Comparison of ENCODE assay signal across 10 mouse cellular contexts in the genomic region with DNA sequence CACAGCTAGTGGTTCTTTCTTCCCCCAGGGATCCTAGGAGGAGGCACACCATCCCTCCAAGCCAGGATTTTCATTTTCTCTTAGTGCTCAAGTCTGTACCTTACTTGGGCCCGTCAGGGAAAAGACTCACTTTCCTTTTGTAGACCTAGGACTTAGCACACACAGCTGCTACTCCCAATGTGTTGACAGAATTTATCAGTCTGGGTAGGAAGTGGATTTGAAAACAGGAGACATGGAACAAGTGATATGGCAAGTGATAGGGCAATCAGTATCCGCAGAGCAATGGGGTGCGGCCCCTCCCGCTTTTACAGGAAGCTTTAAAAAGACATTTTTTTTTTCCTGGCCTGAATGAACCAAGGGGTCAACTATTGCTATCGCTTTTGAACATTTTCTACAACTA. TPM values are rescaled to one million over a fixed set of nuclear protein-coding genes. Genes with fewer than 3 reads are reported as not detected.
DNase-seq lines count a peak whose midpoint lies in the region; ATAC-seq and TF ChIP-seq lines count a peak whose summit lies in the region.
"Had no signal": no experiment of that assay in that cellular context is flagged by ENCODE, and none has a peak within 500 bp of the region (broad histone marks: within the 10 kb centered on the region; RNA-seq: fewer than 3 reads in every experiment).

No protein-coding gene starts in this region.

- H3K4me1 ChIP-seq in heart, postnatal 0 days (ENCODE audit: control insufficient read depth, insufficient read depth) = no peaks in the 10 kb centered on the region; the same call in 1 of the 2 replicates
- peaks cover 12% of the 10 kb centered on the region for H3K4me1 ChIP-seq in embryonic facial prominence, embryonic 10.5 days
- peaks cover 7% of the 10 kb centered on the region; the same call in 1 of the 2 replicates for H3K4me1 ChIP-seq in hindbrain, embryonic 12.5 days
- H3K4me1 ChIP-seq in midbrain, embryonic 14.5 days (ENCODE audit: control insufficient read depth, insufficient read depth, low read length) = 0 out of 2 replicates have a peak, but pooled peaks cover 4% of the 10 kb centered on the region

- WGBS in heart, postnatal 0 days = 0% methylated on average over 5 of the region's 5 CpGs
- WGBS in embryonic facial prominence, embryonic 10.5 days = 6% methylated on average over 5 of the region's 5 CpGs
- WGBS in hindbrain, embryonic 12.5 days = 12% methylated on average over 5 of the region's 5 CpGs
- 12% methylated on average over 5 of the region's 5 CpGs for WGBS in midbrain, embryonic 14.5 days

- no peaks in the 10 kb centered on the region for H3K9me3 ChIP-seq in heart, postnatal 0 days (replicated peaks; ENCODE audit: control insufficient read depth, low read length)
- no peaks in the 10 kb centered on the region for H3K9me3 ChIP-seq in embryonic facial prominence, embryonic 10.5 days
- H3K9me3 ChIP-seq in hindbrain, embryonic 12.5 days (replicated peaks) = no peaks in the 10 kb centered on the region
- H3K9me3 ChIP-seq in midbrain, embryonic 14.5 days (ENCODE audit: control insufficient read depth, low read length) = no peaks in the 10 kb centered on the region

- H3K27me3 ChIP-seq in heart, postnatal 0 days (ENCODE audit: control insufficient read depth, insufficient read depth, low read length) = peaks cover 11% of the 10 kb centered on the region
- peaks cover 36% of the 10 kb centered on the region for H3K27me3 ChIP-seq in embryonic facial prominence, embryonic 10.5 days (replicated peaks; ENCODE audit: low read depth, poor library complexity, severe bottlenecking)
- peaks cover 20% of the 10 kb centered on the region for H3K27me3 ChIP-seq in hindbrain, embryonic 12.5 days
- no peaks in the 10 kb centered on the region for H3K27me3 ChIP-seq in midbrain, embryonic 14.5 days (ENCODE audit: control insufficient read depth, insufficient read depth, low read length)

- H3K9ac ChIP-seq in heart, postnatal 0 days (replicated peaks; ENCODE audit: low read depth, low read length) = no peak overlapping the region
- no peak overlapping the region for H3K9ac ChIP-seq in hindbrain, embryonic 12.5 days
- H3K9ac ChIP-seq in midbrain, embryonic 14.5 days (replicated peaks; ENCODE audit: low read length) = peak overlapping the region; percentile 70; the same call in 1 of the 2 replicates

- no peak overlapping the region for H3K27ac ChIP-seq in heart, postnatal 0 days (ENCODE audit: low read depth)
- no peak overlapping the region for H3K27ac ChIP-seq in embryonic facial prominence, embryonic 10.5 days (replicated peaks)
- no peak overlapping the region for H3K27ac ChIP-seq in hindbrain, embryonic 12.5 days
- H3K27ac ChIP-seq in midbrain, embryonic 14.5 days (replicated peaks; ENCODE audit: low read depth, low read length) = peak overlapping the region; percentile 76; the same call in 1 of the 2 replicates

- H3K36me3 ChIP-seq in heart, postnatal 0 days (replicated peaks; ENCODE audit: control insufficient read depth, insufficient read depth, low read length) = no peaks in the 10 kb centered on the region
- no peaks in the 10 kb centered on the region for H3K36me3 ChIP-seq in embryonic facial prominence, embryonic 10.5 days (replicated peaks)
- no peaks in the 10 kb centered on the region for H3K36me3 ChIP-seq in hindbrain, embryonic 12.5 days
- no peaks in the 10 kb centered on the region for H3K36me3 ChIP-seq in midbrain, embryonic 14.5 days (ENCODE audit: control insufficient read depth, insufficient read depth, low read length)

- TF ChIP-seq CTCF in heart, postnatal 0 days (IDR thresholded peaks at IDR 0.05; ENCODE audit: low read depth) = no peak

- no peak for DNase-seq in heart, postnatal 0 days (ENCODE audit: low spot score)
- no peak for DNase-seq in heart, postnatal 14 days
- DNase-seq in embryonic facial prominence, embryonic 10.5 days (ENCODE audit: low spot score) = no peak
- DNase-seq in midbrain, embryonic 14.5 days = peak; percentile 5
- no peak for DNase-seq in gastrocnemius, postnatal 36 days
- DNase-seq in urinary bladder, adult 2 months (ENCODE audit: low spot score) = no peak
- DNase-seq: adrenal gland, postnatal 14 days had no signal

- no peak for TF ChIP-seq EP300 in heart, postnatal 0 days (IDR thresholded peaks at IDR 0.05; ENCODE audit: low read depth)

- no peak overlapping the region for H3K4me3 ChIP-seq in heart, postnatal 0 days (ENCODE audit: low read depth, low read length)
- peak overlapping the region; percentile 50; the same call in 1 of the 2 replicates for H3K4me3 ChIP-seq in embryonic facial prominence, embryonic 10.5 days
- H3K4me3 ChIP-seq in hindbrain, embryonic 12.5 days = peak overlapping the region; percentile 43
- peak overlapping the region; percentile 46 for H3K4me3 ChIP-seq in midbrain, embryonic 14.5 days (replicated peaks; ENCODE audit: low read depth, low read length)
- H3K4me3 ChIP-seq: myocyte had no signal

- no peak for ATAC-seq in heart, postnatal 0 days (ENCODE audit: insufficient read depth, low read depth)
- ATAC-seq in hindbrain, embryonic 12.5 days (ENCODE audit: low FRiP score) = no peak
- ATAC-seq in midbrain, embryonic 14.5 days (ENCODE audit: low FRiP score, low TSS enrichment) = no peak
- no peak for ATAC-seq in erythroblast, adult 5-6 weeks (replicated peaks; ENCODE audit: low FRiP score, poor library complexity, severe bottlenecking)

- peak overlapping the region; percentile 1; the same call in 1 of the 2 replicates for H3K4me2 ChIP-seq in heart, postnatal 0 days (ENCODE audit: low read depth, low read length)
- H3K4me2 ChIP-seq in hindbrain, embryonic 12.5 days (replicated peaks) = peak overlapping the region; percentile 75
- peak overlapping the region; percentile 76 for H3K4me2 ChIP-seq in midbrain, embryonic 14.5 days (ENCODE audit: low read length)

- intact Hi-C loops in heart, postnatal 14 days (cut with DNase I) = no loop called here
- intact Hi-C loops in gastrocnemius, postnatal 36 days (cut with DNase I) = no loop called here

RNA-seq across cellular contexts. Expression of gene Cyp4x1, which starts 1.0 kb away (rescaled TPM):
- total RNA-seq in heart, postnatal 0 days (2014; rRNA removed; ENCODE audit: low replicate concordance) = not detected in 2 replicates
- polyA plus RNA-seq in heart, postnatal 0 days (2015; fragmentation: Nextera tagmentation; extraction: Ambion mirVana) = not detected in 2 replicates
- not detected for total RNA-seq in heart, postnatal 14 days (2021)
- 0.24 and 0.25 TPM in 2 replicates for polyA plus RNA-seq in embryonic facial prominence, embryonic 10.5 days (2016; fragmentation: Nextera tagmentation; extraction: Ambion mirVana)
- polyA plus RNA-seq in hindbrain, embryonic 12.5 days (2016; fragmentation: Nextera tagmentation; extraction: Ambion mirVana) = 1.9 and 2.0 TPM in 2 replicates
- 7.0 and 10.8 TPM in 2 replicates for polyA plus RNA-seq in midbrain, embryonic 14.5 days (2014; fragmentation: Nextera tagmentation; extraction: Ambion mirVana)
- total RNA-seq in gastrocnemius, postnatal 36 days (2021) = not detected
- polyA plus RNA-seq in urinary bladder, adult 2 months (2012; rRNA removed) = 0.04 TPM in 1 of 2 replicates, not detected in the other
- total RNA-seq in erythroblast, adult 5-6 weeks (2015; ENCODE audit: low replicate concordance) = not detected in 2 replicates
- total RNA-seq in erythroblast, adult 5-6 weeks (2017; ENCODE audit: low replicate concordance) = not detected in 2 replicates
- total RNA-seq: adrenal gland, postnatal 14 days had no signal
- polyA plus RNA-seq: myocyte had no signal

RNA-seq across cellular contexts. Expression of gene Pdzk1ip1, which starts 44.6 kb away (rescaled TPM):
- total RNA-seq in heart, postnatal 0 days (2014; rRNA removed; ENCODE audit: low replicate concordance) = 0.97 and 4.2 TPM in 2 replicates
- polyA plus RNA-seq in heart, postnatal 0 days (2015; fragmentation: Nextera tagmentation; extraction: Ambion mirVana) = 0.90 and 1.0 TPM in 2 replicates
- total RNA-seq in heart, postnatal 14 days (2021) = 1 to 10 TPM in 1 of 2 experiments, under 1 TPM in 1; 0.88 to 2.0 TPM
- polyA plus RNA-seq in embryonic facial prominence, embryonic 10.5 days (2016; fragmentation: Nextera tagmentation; extraction: Ambion mirVana) = 6.3 and 6.7 TPM in 2 replicates
- polyA plus RNA-seq in hindbrain, embryonic 12.5 days (2016; fragmentation: Nextera tagmentation; extraction: Ambion mirVana) = 13.1 and 15.2 TPM in 2 replicates
- polyA plus RNA-seq in midbrain, embryonic 14.5 days (2014; fragmentation: Nextera tagmentation; extraction: Ambion mirVana) = 2.0 and 4.5 TPM in 2 replicates
- not detected for total RNA-seq in gastrocnemius, postnatal 36 days (2021)
- polyA plus RNA-seq in urinary bladder, adult 2 months (2012; rRNA removed) = 79.6 and 106 TPM in 2 replicates
- total RNA-seq in erythroblast, adult 5-6 weeks (2015; ENCODE audit: low replicate concordance) = 377 and 402 TPM in 2 replicates
- total RNA-seq in erythroblast, adult 5-6 weeks (2017; ENCODE audit: low replicate concordance) = 332 and 366 TPM in 2 replicates

Comparison
In these comparisons a context has a peak if more than half of its experiments do, and no peak if none do; other contexts are left out.
1. H3K4me2 ChIP-seq: peak in every context shown above with its lines; median percentile 76 in midbrain, embryonic 14.5 days; 75 in hindbrain, embryonic 12.5 days; 1 in heart, postnatal 0 days.